Mouse (Mus musculus): Measurements from ENCODE around the gene Inpp5k.

DNA sequence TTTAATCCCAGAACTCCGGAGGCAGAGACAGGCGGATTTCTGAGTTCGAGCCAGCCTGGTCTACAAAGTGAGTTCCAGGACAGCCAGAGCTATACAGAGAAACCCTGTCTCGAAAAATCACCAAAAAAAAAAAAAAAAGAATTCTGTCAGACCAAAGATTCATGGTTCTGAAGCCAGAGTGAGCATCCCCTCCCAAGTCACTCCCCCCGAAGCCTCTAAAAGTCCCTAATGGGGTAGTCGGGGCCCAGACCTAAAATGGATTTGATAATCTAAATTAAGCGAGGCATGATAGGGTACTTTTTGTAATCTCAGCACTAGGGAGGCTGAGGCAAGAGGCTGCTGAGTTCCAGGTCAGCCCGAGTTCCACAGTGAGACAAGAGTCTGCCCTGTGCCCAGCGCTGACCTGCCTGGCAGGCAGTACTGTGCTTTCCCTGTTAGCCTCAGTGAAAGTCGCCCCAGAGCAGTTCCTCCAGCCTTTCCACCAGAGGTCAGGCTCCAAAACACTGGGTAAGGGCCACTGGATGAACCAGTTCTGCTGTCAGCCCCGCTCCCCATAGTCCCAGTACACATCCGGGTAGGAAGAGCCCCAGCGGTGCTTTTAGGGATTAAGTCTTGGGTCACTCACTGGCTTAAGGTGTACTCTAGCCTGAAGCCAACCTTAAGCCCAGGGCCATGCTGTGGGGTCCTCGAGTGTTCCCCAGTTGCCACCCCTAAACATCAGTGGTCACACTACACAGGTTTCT lies 22.3 kb downstream of the Inpp5k start:
- TF ChIP-seq CTCF (IDR thresholded peaks at IDR 0.05; ENCODE audit: low read depth, low read length): no peak
- TF ChIP-seq POLR2AphosphoS5 (IDR thresholded peaks at IDR 0.05; ENCODE audit: insufficient replicate concordance, low read depth, low read length): no peak
- TF ChIP-seq GATA1 (IDR thresholded peaks at IDR 0.05; ENCODE audit: borderline replicate concordance, low read length): no peak
- no peak for TF ChIP-seq TAL1 (conservative IDR thresholded peaks at IDR 0.05; ENCODE audit: low read depth, low read length)
- no peak for TF ChIP-seq GATA2 (IDR thresholded peaks at IDR 0.05; ENCODE audit: borderline replicate concordance, low read depth, low read length)

Measured in G1E (cell line).